Mouse (Mus musculus): Measurements from ENCODE around the gene Shld1. TPM values are rescaled to one million over a fixed set of nuclear protein-coding genes. Genes with fewer than 3 reads are reported as not detected.

Shld1 gene
- total RNA-seq, 2 experiments from 2014 or later: 33.2 to 39.7 TPM

- intact Hi-C loops (cut with DNase I): loop anchor here (1.0 to 10.0 kb wide), 3 partner anchors 188 to 402 kb away; no protein-coding TSS in a partner anchor
- no peak for DNase-seq
These were observed 30.3 kb downstream of the Shld1 start for GRCm38 (mm10) chr2:132716901-132717536.

GRCm38 (mm10) chr2:132717537-132717912, 30.8 kb downstream of the Shld1 start:
- no peak for DNase-seq
- intact Hi-C loops (cut with DNase I): loop anchor here (10.0 kb wide), 2 partner anchors 187 to 403 kb away; no protein-coding TSS in a partner anchor

GRCm38 (mm10) chr2:132720921-132721566, 34.3 kb downstream of the Shld1 start:
- intact Hi-C loops (cut with DNase I): loop anchor here (5.0 kb wide), 1 partner anchor 96 kb away; the partner anchor contains the start of genes Mcm8 and Trmt6
- no peak for DNase-seq

- no peak for DNase-seq
- intact Hi-C loops (cut with DNase I): loop anchor here (5.0 kb wide), 1 partner anchor 95 kb away; the partner anchor contains the start of genes Mcm8 and Trmt6
These were observed 35.1 kb downstream of the Shld1 start for GRCm38 (mm10) chr2:132721844-132722243.

GRCm38 (mm10) chr2:132723958-132724431, 37.3 kb downstream of the Shld1 start:
- no peak for DNase-seq
- intact Hi-C loops (cut with DNase I): loop anchor here (5.0 kb wide), 1 partner anchor 93 kb away; the partner anchor contains the start of genes Mcm8 and Trmt6

GRCm38 (mm10) chr2:132724561-132724960, 37.8 kb downstream of the Shld1 start:
- no peak for DNase-seq
- intact Hi-C loops (cut with DNase I): loop anchor here (5.0 kb wide), 1 partner anchor 93 kb away; the partner anchor contains the start of genes Mcm8 and Trmt6

GRCm38 (mm10) chr2:132725376-132725905, 38.7 kb downstream of the Shld1 start:
- DNase-seq: no peak
- intact Hi-C loops (cut with DNase I): no loop called here

GRCm38 (mm10) chr2:132726156-132726555, 39.4 kb downstream of the Shld1 start:
- DNase-seq: no peak
- intact Hi-C loops (cut with DNase I): no loop called here

- intact Hi-C loops (cut with DNase I): no loop called here
- no peak for DNase-seq
These were observed 46.2 kb downstream of the Shld1 start for GRCm38 (mm10) chr2:132732940-132733339.

- intact Hi-C loops (cut with DNase I): no loop called here
These were observed 47.2 kb downstream of the Shld1 start for GRCm38 (mm10) chr2:132733603-132734573.

GRCm38 (mm10) chr2:132738816-132739432, 52.2 kb downstream of the Shld1 start:
- no peak for DNase-seq
- intact Hi-C loops (cut with DNase I): no loop called here

More at GRCm38 (mm10) chr2:132733603-132734573, 47.2 kb downstream of the Shld1 start:
- DNase-seq: no peak

GRCm38 (mm10) chr2:132741862-132742347, 55.2 kb downstream of the Shld1 start:
- intact Hi-C loops (cut with DNase I): no loop called here
- no peak for DNase-seq

- no peak for DNase-seq
- intact Hi-C loops (cut with DNase I): no loop called here
These were observed 58.1 kb downstream of the Shld1 start for GRCm38 (mm10) chr2:132744866-132745265.

GRCm38 (mm10) chr2:132746108-132746507, 59.4 kb downstream of the Shld1 start:
- intact Hi-C loops (cut with DNase I): no loop called here
- DNase-seq: no peak

- DNase-seq: no peak
- intact Hi-C loops (cut with DNase I): no loop called here
These were observed 64.0 kb downstream of the Shld1 start for GRCm38 (mm10) chr2:132750726-132751125.

GRCm38 (mm10) chr2:132751141-132752066, 64.7 kb downstream of the Shld1 start:
- intact Hi-C loops (cut with DNase I): no loop called here
- DNase-seq: no peak

GRCm38 (mm10) chr2:132752398-132752797, 65.7 kb downstream of the Shld1 start:
- intact Hi-C loops (cut with DNase I): no loop called here
- no peak for DNase-seq

- intact Hi-C loops (cut with DNase I): no loop called here
- DNase-seq: no peak
These were observed 66.4 kb downstream of the Shld1 start for GRCm38 (mm10) chr2:132753137-132753536.
